Mouse (Mus musculus): Measurements from ENCODE around the gene Sytl2.

DNA sequence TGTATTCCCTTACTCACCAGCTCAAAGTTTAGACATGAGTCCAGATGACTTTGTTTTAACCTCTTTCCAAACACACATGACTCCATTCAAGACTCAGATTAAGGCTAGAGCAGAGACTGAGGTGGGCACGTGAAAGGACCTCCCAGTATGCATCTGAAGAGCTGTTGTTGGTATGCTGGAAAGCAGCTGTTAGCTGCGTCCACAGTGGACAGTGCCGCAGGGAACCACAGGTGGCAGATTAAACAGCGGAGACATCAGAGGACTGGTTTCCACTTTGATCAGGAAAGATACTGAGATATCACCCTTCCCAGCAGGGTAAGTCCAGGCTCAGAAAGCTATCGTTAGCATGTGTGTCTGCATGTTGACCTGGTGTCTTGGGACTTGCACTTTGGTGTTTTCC lies 18.1 kb downstream of the Sytl2 start:
- no peak for TF ChIP-seq TAL1 (IDR thresholded peaks at IDR 0.05; ENCODE audit: low read length)
- no peak for TF ChIP-seq GATA1 (IDR thresholded peaks at IDR 0.05; ENCODE audit: low read length)
